Mouse (Mus musculus) embryonic facial prominence, embryonic 15.5 days (tissue): ENCODE measurements around the gene Magi2. TPM values are rescaled to one million over a fixed set of nuclear protein-coding genes. Genes with fewer than 3 reads are reported as not detected.

Source experiments
- ATAC-seq: fragments of 200-750 bp; cut with Nextera tagmentation; 2 replicates; pipeline ENCODE4 v1.8.0; 2017; ENCODE audit warnings: low read depth, moderate TSS enrichment; ENCODE audit not compliant: insufficient number of reproducible peaks, low FRiP score, low TSS enrichment
- H3K27ac ChIP-seq: fragments of 300-500 bp; sonication (generic); replicated peaks from 2 replicates; pipeline ENCODE4 v1.5.1; 2015; ENCODE audit warnings: mild to moderate bottlenecking, inconsistent platforms
- H3K27me3 ChIP-seq: fragments of 300-500 bp; sonication (generic); 2 replicates; pipeline ENCODE4 v1.6.1; 2015; ENCODE audit warnings: inconsistent platforms
- H3K36me3 ChIP-seq: fragments of 300-500 bp; sonication (generic); 2 replicates; pipeline ENCODE4 v1.6.1; 2015; ENCODE audit warnings: mild to moderate bottlenecking, inconsistent platforms
- H3K4me1 ChIP-seq: fragments of 300-500 bp; sonication (generic); 2 replicates; pipeline ENCODE4 v1.6.1; 2015; ENCODE audit warnings: inconsistent platforms
- H3K4me2 ChIP-seq: fragments of 300-500 bp; sonication (generic); replicated peaks from 2 replicates; pipeline ENCODE4 v1.6.1; 2015; ENCODE audit warnings: mild to moderate bottlenecking, inconsistent platforms
- H3K4me3 ChIP-seq: fragments of 300-500 bp; sonication (generic); replicated peaks from 2 replicates; pipeline ENCODE4 v1.5.1; 2015; ENCODE audit warnings: mild to moderate bottlenecking, inconsistent platforms
- H3K9ac ChIP-seq: fragments of 300-500 bp; sonication (generic); 2 replicates; pipeline ENCODE4 v1.6.1; 2015; ENCODE audit warnings: inconsistent platforms
- H3K9me3 ChIP-seq: fragments of 300-500 bp; sonication (generic); replicated peaks from 2 replicates; pipeline ENCODE4 v1.6.1; 2016; ENCODE audit warnings: inconsistent platforms
- WGBS: fragments of 180-500 bp; shearing (Covaris S2); methylation state at CpG from one replicate; pipeline ENCODE4 v1.1.7; 2015; 5-methylcytosine and 5-hydroxymethylcytosine counted together
- polyA plus RNA-seq: library from polyadenylated mRNA; unstranded; fragments of >200 nt; fragmentation: Nextera tagmentation; extraction: Ambion mirVana; gene quantifications from 2 replicates; pipeline ENCODE4 v1.2.1, GENCODE M21; 2015

Magi2 gene
- polyA plus RNA-seq, 1 experiment from 2014 or later, result 6.8 TPM

GRCm38 (mm10) chr5:20074867-20075266, 848.0 kb downstream of the Magi2 start:
- no peak overlapping the region for H3K27ac ChIP-seq
- no peak; the same call in 1 of the 2 replicates for ATAC-seq
- no peak overlapping the region for H3K4me3 ChIP-seq
- no peaks in the 10 kb centered on the region for H3K27me3 ChIP-seq
- H3K9me3 ChIP-seq, result no peaks in the 10 kb centered on the region
- no peak overlapping the region for H3K9ac ChIP-seq
- no peaks in the 10 kb centered on the region for H3K4me1 ChIP-seq
- WGBS, result 94% methylated on average over 4 of the region's 4 CpGs
- H3K36me3 ChIP-seq, result no peaks in the 10 kb centered on the region
- H3K4me2 ChIP-seq, result no peak overlapping the region

GRCm38 (mm10) chr5:20078931-20079330, 852.1 kb downstream of the Magi2 start:
- WGBS, result 80% methylated on average over 7 of the region's 7 CpGs
- peaks cover 14% of the 10 kb centered on the region for H3K4me1 ChIP-seq
- ATAC-seq, result no peak

GRCm38 (mm10) chr5:20080605-20081309, 853.9 kb downstream of the Magi2 start:
- WGBS, result 19% methylated on average over 9 of the region's 9 CpGs
- H3K27me3 ChIP-seq, result no peaks in the 10 kb centered on the region
- 0 out of 2 replicates have a peak, but pooled peaks have one; percentile 24 for ATAC-seq
- no peak overlapping the region for H3K27ac ChIP-seq
- no peak overlapping the region for H3K4me3 ChIP-seq
- H3K4me2 ChIP-seq, result no peak overlapping the region
- H3K9me3 ChIP-seq, result no peaks in the 10 kb centered on the region
- peaks cover 14% of the 10 kb centered on the region for H3K4me1 ChIP-seq
- H3K9ac ChIP-seq, result no peak overlapping the region
- H3K36me3 ChIP-seq, result no peaks in the 10 kb centered on the region

More at GRCm38 (mm10) chr5:20078931-20079330, 852.1 kb downstream of the Magi2 start:
- no peak overlapping the region for H3K4me3 ChIP-seq
- no peaks in the 10 kb centered on the region for H3K36me3 ChIP-seq
- H3K27me3 ChIP-seq, result no peaks in the 10 kb centered on the region
- H3K27ac ChIP-seq, result no peak overlapping the region
- no peak overlapping the region for H3K9ac ChIP-seq
- H3K9me3 ChIP-seq, result no peaks in the 10 kb centered on the region
- H3K4me2 ChIP-seq, result no peak overlapping the region

- WGBS, result 56% methylated on average over 1 of the region's 1 CpGs
- no peaks in the 10 kb centered on the region for H3K9me3 ChIP-seq
- no peak overlapping the region for H3K4me2 ChIP-seq
- no peaks in the 10 kb centered on the region for H3K27me3 ChIP-seq
- no peak overlapping the region for H3K9ac ChIP-seq
- H3K27ac ChIP-seq, result no peak overlapping the region
- H3K36me3 ChIP-seq, result no peaks in the 10 kb centered on the region
- H3K4me3 ChIP-seq, result no peak overlapping the region
- peaks cover 14% of the 10 kb centered on the region for H3K4me1 ChIP-seq
- ATAC-seq, result peak; percentile 80
Measured at GRCm38 (mm10) chr5:20082368-20082767, 855.5 kb downstream of the Magi2 start.

GRCm38 (mm10) chr5:20087083-20087482, 860.2 kb downstream of the Magi2 start:
- WGBS, result 61% methylated on average over 6 of the region's 6 CpGs
- no peak overlapping the region for H3K4me3 ChIP-seq
- no peak for ATAC-seq

GRCm38 (mm10) chr5:20103869-20104268, 877.0 kb downstream of the Magi2 start:
- no peak for ATAC-seq
- Histone ChIP-seq H3K4me1 (no peaks in the 10 kb centered on the region), H3K27ac (no peak overlapping the region), H3K4me3 (no peak overlapping the region), H3K36me3 (no peaks in the 10 kb centered on the region), H3K4me2 (no peak overlapping the region), H3K9me3 (no peaks in the 10 kb centered on the region), H3K9ac (no peak overlapping the region), H3K27me3 (no peaks in the 10 kb centered on the region)

More at GRCm38 (mm10) chr5:20087083-20087482, 860.2 kb downstream of the Magi2 start:
- H3K27me3 ChIP-seq, result no peaks in the 10 kb centered on the region
- H3K4me2 ChIP-seq, result no peak overlapping the region
- H3K36me3 ChIP-seq, result no peaks in the 10 kb centered on the region
- no peak overlapping the region for H3K27ac ChIP-seq
- H3K9ac ChIP-seq, result no peak overlapping the region
- H3K4me1 ChIP-seq, result peaks cover 5% of the 10 kb centered on the region; the same call in 1 of the 2 replicates
- no peaks in the 10 kb centered on the region for H3K9me3 ChIP-seq

- no peaks in the 10 kb centered on the region for H3K4me1 ChIP-seq
- no peaks in the 10 kb centered on the region for H3K36me3 ChIP-seq
- ATAC-seq, result no peak
- no peaks in the 10 kb centered on the region for H3K27me3 ChIP-seq
- no peak overlapping the region for H3K27ac ChIP-seq
- H3K4me3 ChIP-seq, result no peak overlapping the region
- H3K9ac ChIP-seq, result no peak overlapping the region
- WGBS, result 70% methylated on average over 3 of the region's 3 CpGs
- H3K9me3 ChIP-seq, result no peaks in the 10 kb centered on the region
- no peak overlapping the region for H3K4me2 ChIP-seq
Measured at GRCm38 (mm10) chr5:20104496-20104895, 877.7 kb downstream of the Magi2 start.

- Histone ChIP-seq H3K27me3 (no peaks in the 10 kb centered on the region), H3K4me1 (no peaks in the 10 kb centered on the region), H3K9me3 (no peaks in the 10 kb centered on the region), H3K27ac (no peak overlapping the region), H3K9ac (no peak overlapping the region), H3K4me3 (no peak overlapping the region), H3K4me2 (no peak overlapping the region), H3K36me3 (no peaks in the 10 kb centered on the region)
- no peak for ATAC-seq
- 66% methylated on average over 3 of the region's 3 CpGs for WGBS
Measured at GRCm38 (mm10) chr5:20109496-20109895, 882.7 kb downstream of the Magi2 start.

GRCm38 (mm10) chr5:20117156-20117555, 890.3 kb downstream of the Magi2 start:
- Histone ChIP-seq H3K4me3 (no peak overlapping the region), H3K4me1 (no peaks in the 10 kb centered on the region), H3K27ac (no peak overlapping the region), H3K9me3 (no peaks in the 10 kb centered on the region), H3K4me2 (no peak overlapping the region), H3K27me3 (no peaks in the 10 kb centered on the region), H3K36me3 (no peaks in the 10 kb centered on the region), H3K9ac (no peak overlapping the region)
- ATAC-seq, result no peak
- WGBS, result 75% methylated on average over 3 of the region's 3 CpGs

GRCm38 (mm10) chr5:20140235-20140634, 913.4 kb downstream of the Magi2 start:
- Histone ChIP-seq H3K4me2 (0 out of 2 replicates have a peak overlapping the region, but pooled peaks have one; percentile 12), H3K27me3 (no peaks in the 10 kb centered on the region), H3K4me3 (no peak overlapping the region), H3K9ac (no peak overlapping the region), H3K36me3 (no peaks in the 10 kb centered on the region), H3K9me3 (no peaks in the 10 kb centered on the region), H3K27ac (no peak overlapping the region), H3K4me1 (no peaks in the 10 kb centered on the region)
- 37% methylated on average over 2 of the region's 2 CpGs for WGBS
- no peak for ATAC-seq

- Histone ChIP-seq H3K36me3 (no peaks in the 10 kb centered on the region), H3K4me3 (no peak overlapping the region), H3K9me3 (no peaks in the 10 kb centered on the region), H3K4me2 (peak overlapping the region; percentile 12; the same call in 1 of the 2 replicates), H3K27ac (no peak overlapping the region), H3K4me1 (no peaks in the 10 kb centered on the region), H3K9ac (no peak overlapping the region), H3K27me3 (no peaks in the 10 kb centered on the region)
- no peak for ATAC-seq
- WGBS, result 42% methylated on average over 10 of the region's 10 CpGs
Measured at GRCm38 (mm10) chr5:20140662-20141444, 914.0 kb downstream of the Magi2 start.
